ENCODE assay signal across 19 mouse cellular contexts in genomic region chr3:87017001-87017400, GRCm38 (mm10). TPM values are rescaled to one million over a fixed set of nuclear protein-coding genes. Genes with fewer than 3 reads are reported as not detected.
DNase-seq lines count a peak whose midpoint lies in the region; ATAC-seq and TF ChIP-seq lines count a peak whose summit lies in the region.
"Had no signal": no experiment of that assay in that cellular context is flagged by ENCODE, and none has a peak within 500 bp of the region (broad histone marks: within the 10 kb centered on the region; RNA-seq: fewer than 3 reads in every experiment).

No protein-coding gene starts in this region.

- H3K4me3 ChIP-seq in macrophage (ENCODE audit: inconsistent target): no peak overlapping the region
- H3K4me3 ChIP-seq in thymus, adult 2 months (ENCODE audit: control insufficient read depth, insufficient read depth, low read length): no peak overlapping the region
- no peak overlapping the region for H3K4me3 ChIP-seq in forebrain, embryonic 11.5 days (ENCODE audit: low read depth, low read length)
- H3K4me3 ChIP-seq: embryonic facial prominence, embryonic 10.5 days; heart, embryonic 13.5 days; hindbrain, embryonic 15.5 days had no signal

- H3K9ac ChIP-seq in forebrain, embryonic 11.5 days (ENCODE audit: low read length): no peak overlapping the region
- H3K9ac ChIP-seq: heart, embryonic 13.5 days; hindbrain, embryonic 15.5 days had no signal

- peak; percentile 71; the same call in 1 of the 2 replicates for ATAC-seq in neutrophil, adult 5-6 weeks (ENCODE audit: extremely low read depth, insufficient number of reproducible peaks, low FRiP score, poor library complexity, severe bottlenecking)
- no peak for ATAC-seq in forebrain, embryonic 11.5 days (replicated peaks; ENCODE audit: low FRiP score)
- ATAC-seq: forebrain, embryonic 14.5 days had no signal

- peak overlapping the region; percentile 29; the same call in 1 of the 2 replicates for H3K27ac ChIP-seq in macrophage
- no peak overlapping the region for H3K27ac ChIP-seq in thymus, adult 2 months (ENCODE audit: control insufficient read depth, insufficient read depth, low read length)
- H3K27ac ChIP-seq in forebrain, embryonic 11.5 days (ENCODE audit: low read depth, low read length): no peak overlapping the region
- H3K27ac ChIP-seq: embryonic facial prominence, embryonic 10.5 days; heart, embryonic 13.5 days; hindbrain, embryonic 15.5 days had no signal

- peak; percentile 33 to 51 for DNase-seq in spleen, adult 18-20 months
- no peak for DNase-seq in spleen, postnatal 4 days (ENCODE audit: low spot score in 2 of 2)
- peak; percentile 68 to 77 for DNase-seq in B cell, adult 2 months
- no peak for DNase-seq in thymus, adult 2 months
- DNase-seq in left cerebral cortex, postnatal 4 days: no peak
- no peak for DNase-seq in forebrain, embryonic 11.5 days (ENCODE audit: low spot score)
- DNase-seq: adrenal gland, postnatal 10 days; cerebellum, adult 11-12 months; cerebellum, adult 9-11 months; cerebellum, postnatal 36 days; gastrocnemius, postnatal 10 days; heart, postnatal 36 days had no signal

- 92% methylated on average over 1 of the region's 1 CpGs for WGBS in macrophage (ENCODE audit: missing documents)
- WGBS in thymus, adult 2 months: 92% methylated on average over 1 of the region's 1 CpGs
- WGBS in forebrain, embryonic 11.5 days: 77% methylated on average over 1 of the region's 1 CpGs

- no peak overlapping the region for H3K4me2 ChIP-seq in forebrain, embryonic 11.5 days (ENCODE audit: low read depth, low read length, severe bottlenecking)
- H3K4me2 ChIP-seq: heart, embryonic 13.5 days; hindbrain, embryonic 15.5 days had no signal

- TF ChIP-seq CTCF in thymus, adult 2 months (IDR thresholded peaks at IDR 0.05; ENCODE audit: borderline replicate concordance, control insufficient read depth, extremely low read depth, insufficient read depth, low read length, poor library complexity): no peak

- intact Hi-C loops in left cerebral cortex, postnatal 4 days (cut with DNase I): no loop called here

- H3K36me3 ChIP-seq in macrophage (ENCODE audit: inconsistent target): no peaks in the 10 kb centered on the region
- no peaks in the 10 kb centered on the region for H3K36me3 ChIP-seq in thymus, adult 2 months (ENCODE audit: control insufficient read depth, insufficient read depth, low read length)
- no peaks in the 10 kb centered on the region for H3K36me3 ChIP-seq in forebrain, embryonic 11.5 days (ENCODE audit: control insufficient read depth, insufficient read depth, low read length)
- H3K36me3 ChIP-seq: embryonic facial prominence, embryonic 10.5 days; G1E; heart, embryonic 13.5 days; hindbrain, embryonic 15.5 days had no signal

- no peak for TF ChIP-seq POLR2A in thymus, adult 2 months (IDR thresholded peaks at IDR 0.05; ENCODE audit: control insufficient read depth, extremely low read depth, insufficient read depth, low read length, poor library complexity)

- no peaks in the 10 kb centered on the region for H3K4me1 ChIP-seq in thymus, adult 2 months (replicated peaks; ENCODE audit: control insufficient read depth, insufficient read depth, low read length)
- no peaks in the 10 kb centered on the region for H3K4me1 ChIP-seq in forebrain, embryonic 11.5 days (replicated peaks; ENCODE audit: control insufficient read depth, insufficient read depth, low read length)
- H3K4me1 ChIP-seq: embryonic facial prominence, embryonic 10.5 days; heart, embryonic 13.5 days; hindbrain, embryonic 15.5 days had no signal

- no peaks in the 10 kb centered on the region for H3K27me3 ChIP-seq in thymus, adult 2 months (ENCODE audit: control insufficient read depth, insufficient read depth, low read length)
- no peaks in the 10 kb centered on the region for H3K27me3 ChIP-seq in forebrain, embryonic 11.5 days (ENCODE audit: control insufficient read depth, insufficient read depth, low read length)
- H3K27me3 ChIP-seq: heart, embryonic 13.5 days; hindbrain, embryonic 15.5 days had no signal

- H3K79me2 ChIP-seq in macrophage (ENCODE audit: inconsistent target): no peaks in the 10 kb centered on the region

- no peaks in the 10 kb centered on the region for H3K9me3 ChIP-seq in forebrain, embryonic 11.5 days (ENCODE audit: control insufficient read depth, low read length)
- H3K9me3 ChIP-seq: embryonic facial prominence, embryonic 10.5 days; G1E; heart, embryonic 13.5 days; hindbrain, embryonic 15.5 days had no signal

RNA-seq across cellular contexts. Expression of gene Cd1d1, which starts 17.8 kb away (rescaled TPM):
- total RNA-seq in macrophage (2018; cell fraction: chromatin; rRNA removed): 10 to 100 TPM in 20 of 26 experiments, 1 to 10 TPM in 6; 3.2 to 62.4 (median 20.6) TPM
- total RNA-seq in macrophage (2018; cell fraction: cytosol; rRNA removed): 10 to 100 TPM in 2 of 26 experiments, 1 to 10 TPM in 24; 3.7 to 11.6 (median 6.1) TPM
- 10 to 100 TPM in 25 of 26 experiments, 1 to 10 TPM in 1; 8.9 to 52.1 (median 28.7) TPM for total RNA-seq in macrophage (2018; cell fraction: nucleus; rRNA removed)
- polyA plus RNA-seq in macrophage (2018): 3.5 to 12.5 TPM (median 4.1 TPM) in 3 replicates
- total RNA-seq in neutrophil, adult 5-6 weeks (2017): 35.3 and 41.1 TPM in 2 replicates
- 84.9 and 85.5 TPM in 2 replicates for polyA plus RNA-seq in thymus, adult 2 months (2012; rRNA removed)
- 1 to 10 TPM; 6.3 to 6.8 TPM for total RNA-seq in left cerebral cortex, postnatal 4 days (2021)
- 31.5 and 33.1 TPM in 2 replicates for polyA plus RNA-seq in forebrain, embryonic 11.5 days (2014; fragmentation: Nextera tagmentation; extraction: Ambion mirVana)
- polyA plus RNA-seq: G1E had no signal

Comparison
In these comparisons a context has a peak if more than half of its experiments do, and no peak if none do; other contexts are left out.
1. DNase-seq: peak in spleen, adult 18-20 months (2 of 2) and B cell, adult 2 months (2 of 2); none in spleen, postnatal 4 days (0 of 2), thymus, adult 2 months (single experiment), left cerebral cortex, postnatal 4 days (single experiment) and forebrain, embryonic 11.5 days (single experiment).